Mouse (Mus musculus) layer of hippocampus, postnatal 10 days (tissue): ENCODE measurements around the gene Mvp. TPM values are rescaled to one million over a fixed set of nuclear protein-coding genes. Genes with fewer than 3 reads are reported as not detected.
A peak's percentile ranks its signal among the peaks of the same experiment; 100 is the strongest.

Experiments used
- DNase-seq, 2 experiments: peaks; one replicate each; pipeline ENCODE4 v3.0.0; 2021; ENCODE audit warnings: low spot score in 2 of 2
- long read RNA-seq: library from polyadenylated mRNA; stranded (forward); transcript quantifications from one replicate; pipeline ENCODE4 v2.0.0, GENCODE M21; 2023
- total RNA-seq, 2 experiments: library from RNA; stranded (reverse); gene quantifications; 2 replicates each; pipeline ENCODE4 v1.2.3; 2021

Mvp gene
- total RNA-seq = 1 to 10 TPM; 5.6 to 6.2 TPM
- long read RNA-seq, partial matches to known transcripts = 0 of 1 reads
- long read RNA-seq, other reads (novel, unspliced or antisense) = 0 of 1 reads

DNA sequence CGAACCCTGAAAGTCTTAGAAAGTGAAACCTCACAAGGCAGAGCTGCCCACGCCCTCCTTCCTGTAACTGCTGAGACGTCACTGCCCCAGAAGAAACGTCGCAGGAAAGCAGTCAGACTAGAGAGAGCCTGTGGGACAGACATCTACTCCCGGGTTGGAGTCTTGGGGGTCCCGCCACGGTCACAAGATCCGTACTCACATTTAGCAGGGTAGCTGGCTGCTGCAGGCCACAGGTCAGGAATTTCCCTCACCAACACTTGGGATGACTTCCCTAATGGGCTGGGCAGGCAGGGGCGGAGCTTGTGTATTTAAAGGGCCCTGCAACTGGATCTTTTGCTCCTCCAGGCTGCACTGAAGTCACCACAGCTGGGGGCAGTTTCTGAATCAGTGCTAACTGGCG, at the start of gene Mvp:
Gene Mvp, minus strand, starts transcription at position 302 of the 400 bp plus-strand sequence.
- DNase-seq = no peak

GRCm38 (mm10) chr7:127055026-127055585, 40.7 kb upstream of the Mvp start:
- no peak for DNase-seq

DNA sequence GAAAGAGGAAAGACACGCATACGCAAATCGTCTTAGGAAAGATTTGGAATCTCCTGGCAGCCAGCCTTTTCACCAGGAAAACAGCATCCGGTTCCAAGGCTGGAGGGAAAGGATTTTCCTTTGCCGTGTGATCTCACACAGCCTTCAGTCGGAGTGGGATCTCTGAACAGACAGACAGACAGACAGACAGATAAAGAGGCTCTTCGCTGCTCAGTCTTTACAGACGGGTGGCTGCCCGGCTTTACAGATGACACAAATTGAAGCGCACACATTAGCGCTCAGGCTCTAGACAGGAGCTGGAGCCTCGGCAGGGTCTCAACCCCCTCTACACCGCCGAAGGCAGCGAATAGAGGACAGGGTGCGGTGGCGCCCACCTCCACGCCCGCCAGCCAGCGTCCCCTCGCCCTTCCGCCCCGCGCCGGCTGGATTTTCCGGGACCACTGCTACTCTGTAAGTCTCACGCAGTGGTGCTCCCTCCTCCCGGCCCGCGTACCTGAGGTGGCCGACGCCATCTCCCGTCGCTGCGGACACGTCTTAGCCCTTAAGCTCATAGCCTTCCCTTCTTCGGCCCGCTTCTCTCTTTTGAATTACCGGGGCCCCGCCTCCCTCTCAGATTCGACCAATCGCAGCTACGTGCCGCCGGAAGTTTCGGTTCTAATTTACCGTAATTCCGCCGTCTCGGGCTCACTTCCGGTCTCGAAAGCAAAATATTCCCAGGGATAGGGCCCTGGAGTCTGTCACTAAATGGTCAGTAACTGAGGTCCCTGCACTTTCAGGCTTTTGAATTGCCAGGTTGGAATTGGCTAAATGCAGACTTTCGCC, 27.6 kb upstream of the Mvp start, which contains the start of gene Kif22:
Gene Kif22, minus strand, starts transcription at position 621 of the 822 bp plus-strand sequence.
- DNase-seq = peak; percentile 91 to 92

DNA sequence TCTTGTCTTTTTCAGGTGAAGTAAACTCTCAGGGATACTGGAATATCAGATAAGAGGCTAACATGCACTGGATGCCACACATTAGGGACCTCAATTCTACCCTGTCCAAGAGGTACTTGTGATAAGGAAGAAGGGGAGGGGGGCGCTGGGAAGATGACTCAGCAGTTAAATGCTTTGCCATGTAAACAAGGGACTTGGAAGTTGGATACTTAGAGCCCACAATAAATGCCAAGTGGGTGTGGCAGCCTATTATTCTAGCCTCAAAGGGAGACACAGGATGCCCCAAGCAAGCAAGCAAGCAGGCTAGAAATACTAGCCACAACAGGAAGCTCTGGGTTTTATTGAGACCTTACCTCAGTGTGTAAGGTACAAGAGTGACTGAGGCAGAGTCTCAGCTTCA, 16.8 kb upstream of the Mvp start:
- no peak for DNase-seq

- no peak for DNase-seq
Observed at GRCm38 (mm10) chr7:127030172-127030571, 15.8 kb upstream of the Mvp start.

DNA sequence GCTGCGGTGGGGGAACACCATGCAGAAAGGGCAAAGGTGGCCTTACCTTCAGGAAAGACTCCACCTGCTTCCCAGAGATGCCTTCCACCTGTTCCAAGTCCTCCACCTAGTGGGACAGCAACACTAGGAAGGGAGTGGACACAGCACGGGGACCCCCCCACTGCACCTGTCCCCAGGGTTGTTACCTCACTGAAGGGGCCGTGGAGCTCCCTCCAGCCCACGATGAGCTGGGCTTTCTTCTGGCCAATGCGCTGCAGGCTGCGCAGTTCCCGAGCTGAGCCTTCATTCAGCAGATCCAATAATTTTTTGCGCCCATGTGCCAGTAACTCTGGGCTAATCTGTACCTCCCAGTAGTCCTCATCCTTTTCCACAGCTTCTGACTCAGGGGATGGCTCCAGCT, 13.5 kb upstream of the Mvp start:
- DNase-seq = no peak

DNA sequence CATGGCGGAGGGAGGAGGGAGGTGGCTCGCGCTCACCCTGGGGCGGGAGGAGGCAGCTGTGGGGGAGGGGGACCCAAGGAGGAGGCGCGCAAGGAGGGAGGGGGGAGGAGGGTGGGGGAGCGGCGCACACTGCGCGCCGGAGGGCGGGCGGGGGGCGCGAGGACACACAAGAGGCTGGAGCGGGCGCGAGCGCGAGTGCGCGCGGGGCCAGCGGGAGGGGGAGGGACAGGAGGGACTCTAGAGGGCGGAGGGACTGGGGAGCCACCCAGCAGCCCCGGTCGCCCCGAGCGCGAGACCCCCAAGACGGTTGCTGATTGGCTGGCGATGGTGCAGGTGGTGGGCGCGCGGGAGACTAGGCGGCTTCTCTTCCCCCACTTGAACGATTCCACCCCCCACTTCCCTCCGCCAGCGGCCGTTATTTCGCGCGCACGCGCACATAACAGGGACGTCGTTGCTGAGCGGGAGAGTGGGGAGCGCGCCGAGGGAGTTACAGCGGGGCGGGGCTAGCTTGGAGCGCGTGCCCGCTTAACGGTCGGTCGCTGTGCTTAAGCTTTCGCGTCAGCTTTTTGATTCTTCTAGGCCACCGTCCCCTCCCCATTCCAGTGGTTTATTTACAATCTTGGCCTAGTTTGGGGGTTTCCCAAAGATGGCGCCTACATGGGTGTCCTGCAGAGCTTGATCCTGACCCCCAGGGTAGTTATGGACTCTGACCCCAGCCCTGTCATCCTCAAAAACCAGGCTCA, 12.7 kb upstream of the Mvp start, which contains the start of gene Maz:
Gene Maz, minus strand, starts transcription at position 54 of the 743 bp plus-strand sequence.
- peak; percentile 99 for DNase-seq

- peak in 1 of 2 experiments; percentile 81 for DNase-seq
Observed at GRCm38 (mm10) chr7:127026616-127026983, 12.2 kb upstream of the Mvp start.

DNA sequence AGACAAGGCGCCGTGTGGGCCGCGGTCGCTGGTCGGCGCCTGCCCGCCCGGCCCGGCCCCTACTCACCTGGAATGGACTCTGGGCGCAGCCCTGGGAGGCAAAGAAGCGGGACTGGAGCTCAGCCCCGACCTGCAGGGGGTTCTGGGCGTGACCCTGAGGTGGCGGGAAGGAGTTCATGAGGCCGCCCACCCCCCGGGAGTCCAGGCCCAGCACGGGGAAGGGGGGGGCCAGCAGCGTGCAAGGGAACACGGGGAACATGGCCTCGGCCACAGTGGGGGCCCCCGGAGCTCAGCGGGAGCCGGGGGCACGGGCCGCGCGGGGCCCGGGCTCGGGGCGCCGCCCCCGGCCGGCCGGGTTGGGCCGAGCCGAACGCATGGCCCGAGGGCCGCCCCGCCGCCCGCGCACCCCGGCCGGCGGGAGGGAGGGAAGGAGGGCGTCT, 11.8 kb upstream of the Mvp start:
- DNase-seq = peak; percentile 63 to 77

GRCm38 (mm10) chr7:127025556-127026160, 11.2 kb upstream of the Mvp start:
- DNase-seq = no peak

DNA sequence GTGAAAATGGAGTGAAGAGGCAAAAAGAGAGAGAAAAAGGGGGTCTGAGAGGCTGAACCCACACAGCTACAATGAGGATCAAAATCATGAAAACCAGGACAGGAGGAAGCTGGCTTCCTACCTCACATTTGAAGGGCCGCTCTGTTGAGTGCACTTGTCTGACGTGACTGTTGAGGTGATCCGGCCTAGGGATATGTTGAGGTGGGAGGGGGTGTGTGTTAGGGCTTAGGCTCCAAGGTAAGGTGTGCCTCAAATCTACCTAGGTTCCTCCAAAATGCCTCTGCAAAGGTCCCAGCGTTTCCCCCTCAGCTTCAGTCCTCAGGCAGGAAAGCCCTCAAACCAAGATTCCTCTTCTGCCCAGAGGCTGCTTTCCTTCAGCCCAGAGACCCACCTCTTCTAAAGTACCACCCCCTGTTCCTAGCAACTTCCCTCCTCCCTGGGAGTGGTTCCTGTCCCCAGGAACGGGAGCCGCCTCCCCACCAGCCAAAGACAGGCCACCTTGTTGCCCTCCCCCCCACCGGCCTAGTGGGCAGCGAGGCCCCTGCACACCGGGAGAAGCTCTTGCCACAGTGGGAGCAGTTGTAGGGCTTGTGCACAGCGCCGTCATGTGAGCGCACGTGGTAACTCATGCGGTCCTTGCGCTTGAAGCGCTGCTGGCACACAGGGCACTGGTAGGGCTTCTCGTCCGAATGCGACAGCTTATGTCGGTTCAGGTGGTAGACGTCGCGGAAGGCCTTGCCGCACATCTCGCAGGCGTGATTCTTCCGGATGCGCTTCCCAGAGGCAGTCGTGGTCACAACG, 10.5 kb upstream of the Mvp start:
- DNase-seq = peak; percentile 77 to 83

GRCm38 (mm10) chr7:127023896-127024690, 9.7 kb upstream of the Mvp start:
- no peak for DNase-seq

DNA sequence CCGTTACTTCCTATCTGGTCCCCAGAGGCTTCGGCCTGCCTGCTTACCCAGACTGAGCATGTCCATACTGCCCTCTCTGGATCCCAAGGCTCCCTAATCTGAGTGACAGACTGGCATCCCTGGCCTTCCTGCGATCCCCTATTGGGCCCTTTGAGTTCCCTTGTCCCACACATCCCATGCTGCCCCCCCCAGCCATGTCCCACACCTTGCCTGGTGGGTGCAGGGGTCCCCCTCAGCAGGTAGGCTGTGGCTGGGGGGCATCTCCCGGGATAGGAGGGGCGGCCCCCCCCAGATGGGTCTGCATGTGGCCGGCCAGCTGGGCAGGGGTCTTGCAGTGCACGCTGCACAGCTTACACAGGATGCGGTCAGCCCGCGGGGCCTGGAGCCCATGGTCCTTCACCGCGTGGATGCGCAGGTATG, 8.9 kb upstream of the Mvp start:
- no peak for DNase-seq

DNA sequence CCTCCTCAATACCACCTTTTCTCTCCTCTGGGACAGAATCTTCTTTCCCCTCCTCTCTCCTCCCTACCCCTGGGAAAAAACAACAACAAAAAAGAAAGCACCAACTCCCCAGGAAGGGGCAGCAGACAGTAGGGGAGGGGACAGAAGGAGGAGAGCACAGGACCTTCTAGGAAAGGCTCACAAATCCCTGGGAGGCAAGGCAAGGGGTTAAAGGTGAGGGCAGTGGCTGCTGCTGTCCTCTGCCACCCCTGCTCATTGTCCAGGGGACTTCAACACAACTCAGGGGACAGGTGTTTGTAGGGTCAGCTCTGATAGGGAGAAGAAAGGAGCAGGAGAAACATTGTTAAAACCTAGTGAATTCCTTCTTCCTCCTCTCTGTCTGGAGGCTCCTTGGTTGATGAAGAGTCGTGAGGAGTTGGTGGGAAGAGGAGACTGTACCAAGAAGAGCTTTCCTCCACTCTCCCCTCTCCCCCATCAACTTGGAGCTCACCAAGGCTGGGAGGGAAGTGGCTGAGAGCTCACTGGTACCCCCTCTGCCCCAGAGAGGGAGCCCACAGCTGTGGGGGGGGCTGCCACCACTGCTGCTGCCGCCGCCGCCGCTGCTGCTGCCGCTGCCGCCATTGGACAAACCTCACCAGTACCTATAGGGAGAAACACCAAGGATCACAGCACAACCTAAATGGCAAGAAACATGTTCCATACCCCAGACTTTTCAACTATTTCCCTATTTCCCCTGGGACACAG, 8.3 kb upstream of the Mvp start:
- DNase-seq = no peak

DNA sequence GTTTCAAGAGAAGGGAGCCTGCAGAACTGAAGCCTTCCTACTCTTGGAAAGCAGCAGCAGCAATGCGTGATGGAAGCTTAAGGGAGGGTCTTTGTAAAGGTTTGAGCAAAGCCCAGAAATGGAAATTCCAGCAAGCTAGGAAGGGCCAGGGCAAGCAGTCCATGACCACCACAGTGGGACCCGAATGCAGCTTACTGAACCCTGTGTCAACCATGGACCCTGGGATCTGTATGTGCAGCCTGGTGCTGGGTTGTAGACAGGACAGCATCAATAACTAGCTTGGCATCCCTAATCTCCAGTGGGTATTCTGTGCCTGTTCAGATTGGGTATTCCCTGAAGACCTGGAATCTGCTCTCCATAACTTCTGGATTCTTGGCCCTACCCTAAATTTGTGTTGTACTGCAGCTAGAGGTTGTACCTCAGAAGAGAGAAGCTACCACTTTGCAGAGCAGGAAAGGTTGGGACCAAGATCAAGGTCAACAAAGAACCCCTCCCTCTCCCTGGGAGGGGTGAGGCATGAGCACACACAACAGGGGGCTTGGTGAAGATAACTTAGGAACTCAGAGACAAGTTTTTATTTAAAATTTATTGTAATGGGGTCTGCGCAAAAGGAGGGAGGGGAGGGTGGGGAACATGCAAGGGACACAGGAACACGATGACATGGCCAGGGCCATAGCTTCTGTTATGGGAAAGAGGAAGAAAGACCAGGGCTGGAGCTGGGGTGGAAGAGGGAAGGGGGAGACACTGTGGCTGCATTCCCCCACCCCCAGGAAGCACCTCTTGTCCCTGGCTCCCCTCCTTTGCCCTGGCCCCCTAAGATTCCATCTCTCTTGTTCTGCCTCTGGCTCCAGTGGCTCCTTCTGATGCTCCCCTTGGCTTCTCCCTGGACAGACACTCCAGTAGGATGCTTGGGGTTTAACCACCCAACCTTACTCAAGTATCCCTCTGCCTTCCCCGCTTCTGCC, 7.4 kb upstream of the Mvp start:
- DNase-seq = no peak

GRCm38 (mm10) chr7:127020901-127021562, 6.6 kb upstream of the Mvp start, which contains the start of the genes Gm42742 and Prrt2:
TSS of gene Gm42742 (minus strand) at chr7:127021097.
TSS of gene Prrt2 (minus strand) at chr7:127021211.
- DNase-seq = peak; percentile 62 to 72

- no peak for DNase-seq
Observed at GRCm38 (mm10) chr7:127020491-127020890, 6.1 kb upstream of the Mvp start.
